Mouse (Mus musculus) megakaryocyte, adult 5-6 weeks (primary cell): ENCODE results near the gene 9430097D07Rik. TPM values are rescaled to one million over a fixed set of nuclear protein-coding genes. Genes with fewer than 3 reads are reported as not detected.

Source experiments
- ATAC-seq: 2 replicates; pipeline ENCODE4 v1.8.0; 2016; ENCODE audit warnings: mild to moderate bottlenecking, inconsistent platforms; ENCODE audit not compliant: poor library complexity, severe bottlenecking
- total RNA-seq, 2 experiments: library from RNA; stranded (forward) in 1 of 2; stranded (reverse) in 1 of 2; fragments of 153-499, 151-499 nt in 1 of 2; fragments of 221-1000, 200-1000 nt in 1 of 2; gene quantifications; 2 replicates each; pipeline versions ENCODE4 v1.2.3 to v1.2.4; 2015 to 2017

9430097D07Rik gene
- total RNA-seq, 2 experiments from 2014 or later = not detected

- ATAC-seq = no peak
These were observed 22.2 kb upstream of the 9430097D07Rik start for GRCm38 (mm10) chr2:32597699-32598098.

GRCm38 (mm10) chr2:32597248-32597647 lies 21.8 kb upstream of the 9430097D07Rik start:
- no peak for ATAC-seq

- ATAC-seq = no peak
These were observed 21.2 kb upstream of the 9430097D07Rik start for GRCm38 (mm10) chr2:32596725-32597124.

- ATAC-seq = no peak
These were observed 15.8 kb upstream of the 9430097D07Rik start for GRCm38 (mm10) chr2:32591249-32591648.

GRCm38 (mm10) chr2:32590224-32590623 lies 14.7 kb upstream of the 9430097D07Rik start:
- no peak for ATAC-seq

GRCm38 (mm10) chr2:32589213-32589795 lies 13.8 kb upstream of the 9430097D07Rik start:
- ATAC-seq = no peak

GRCm38 (mm10) chr2:32587731-32588321 lies 12.3 kb upstream of the 9430097D07Rik start:
- peak; percentile 59 for ATAC-seq

- ATAC-seq = peak; percentile 80
These were observed 11.4 kb upstream of the 9430097D07Rik start, which contains the start of gene St6galnac4 for GRCm38 (mm10) chr2:32586871-32587351. St6galnac4 (plus strand) TSS chr2:32587095.

GRCm38 (mm10) chr2:32585149-32585714 lies 9.7 kb upstream of the 9430097D07Rik start:
- no peak for ATAC-seq

- ATAC-seq = peak; percentile 66
These were observed 7.6 kb upstream of the 9430097D07Rik start for GRCm38 (mm10) chr2:32582830-32583799.

GRCm38 (mm10) chr2:32581450-32582095 lies 6.1 kb upstream of the 9430097D07Rik start:
- ATAC-seq = no peak

- ATAC-seq = no peak
These were observed 2.9 kb upstream of the 9430097D07Rik start for GRCm38 (mm10) chr2:32578146-32579046.

- ATAC-seq = no peak
These were observed 1.0 kb upstream of the 9430097D07Rik start for GRCm38 (mm10) chr2:32576532-32576931.

GRCm38 (mm10) chr2:32574901-32575585 lies 441 bp downstream of the 9430097D07Rik start:
- peak; percentile 38; the same call in 1 of the 2 replicates for ATAC-seq

- ATAC-seq = no peak
These were observed 987 bp downstream of the 9430097D07Rik start, which contains the start of gene Pip5kl1 for GRCm38 (mm10) chr2:32574497-32574896. Pip5kl1 (plus strand) TSS chr2:32574797.

- no peak for ATAC-seq
These were observed 3.3 kb downstream of the 9430097D07Rik start for GRCm38 (mm10) chr2:32572196-32572595.

- ATAC-seq = peak; percentile 94
These were observed 4.6 kb downstream of the 9430097D07Rik start, which contains the start of gene Dpm2 for GRCm38 (mm10) chr2:32570698-32571494. Dpm2 (plus strand) TSS chr2:32570858.

- ATAC-seq = no peak
These were observed 6.5 kb downstream of the 9430097D07Rik start for GRCm38 (mm10) chr2:32568941-32569340.
